Mouse (Mus musculus): Measurements from ENCODE around the gene Olfr373.
"Not testable (repeated sequence)": the region's sequence is repeated elsewhere in the genome, so short reads cannot be mapped to it uniquely, and the experiment has no call there.

The Olfr373 gene

GRCm38 (mm10) chr8:72082877-72083276 lies at the start of gene Olfr373:
TSS of gene Olfr373 (plus strand) at chr8:72083177.
- in situ Hi-C loops (cut with MboI; ENCODE audit: low pct_unique_long_range_greater_than_20kb in 1 of 2, low sequenced_read_pairs in 2 of 2, unreplicated experiment in 1 of 2) = not testable (repeated sequence)

- in situ Hi-C loops (cut with MboI; ENCODE audit: low pct_unique_long_range_greater_than_20kb in 1 of 2, low sequenced_read_pairs in 2 of 2, unreplicated experiment in 1 of 2) = loop anchor here in 1 of 2 experiments (10.0 kb wide), 1 partner anchor 54 kb away; no protein-coding TSS in a partner anchor
Observed at GRCm38 (mm10) chr8:72040918-72041317, 42.1 kb upstream of the Olfr373 start, which contains the start of gene Olfr372. TSS of gene Olfr372 (plus strand) at chr8:72041218.

GRCm38 (mm10) chr8:72042493-72042892 lies 40.5 kb upstream of the Olfr373 start:
- in situ Hi-C loops (cut with MboI; ENCODE audit: low pct_unique_long_range_greater_than_20kb in 1 of 2, low sequenced_read_pairs in 2 of 2, unreplicated experiment in 1 of 2) = loop anchor here in 1 of 2 experiments (10.0 kb wide), 1 partner anchor 52 kb away; no protein-coding TSS in a partner anchor

- in situ Hi-C loops (cut with MboI; ENCODE audit: low pct_unique_long_range_greater_than_20kb in 1 of 2, low sequenced_read_pairs in 2 of 2, unreplicated experiment in 1 of 2) = not testable (repeated sequence)
Observed at GRCm38 (mm10) chr8:72054633-72055032, 28.3 kb upstream of the Olfr373 start.

GRCm38 (mm10) chr8:72057643-72058042 lies 25.3 kb upstream of the Olfr373 start:
- in situ Hi-C loops (cut with MboI; ENCODE audit: low pct_unique_long_range_greater_than_20kb in 1 of 2, low sequenced_read_pairs in 2 of 2, unreplicated experiment in 1 of 2) = not testable (repeated sequence)

GRCm38 (mm10) chr8:72066819-72067399 lies 16.1 kb upstream of the Olfr373 start:
- in situ Hi-C loops (cut with MboI; ENCODE audit: low pct_unique_long_range_greater_than_20kb in 1 of 2, low sequenced_read_pairs in 2 of 2, unreplicated experiment in 1 of 2) = loop anchor here (5.0 to 10.0 kb wide), 2 partner anchors 50 to 52 kb away; no protein-coding TSS in a partner anchor

- in situ Hi-C loops (cut with MboI; ENCODE audit: low pct_unique_long_range_greater_than_20kb in 1 of 2, low sequenced_read_pairs in 2 of 2, unreplicated experiment in 1 of 2) = no loop called here
Observed at GRCm38 (mm10) chr8:72084744-72085143, 1.8 kb downstream of the Olfr373 start.

GRCm38 (mm10) chr8:72087611-72088010 lies 4.6 kb downstream of the Olfr373 start:
- in situ Hi-C loops (cut with MboI; ENCODE audit: low pct_unique_long_range_greater_than_20kb in 1 of 2, low sequenced_read_pairs in 2 of 2, unreplicated experiment in 1 of 2) = not testable (repeated sequence)

GRCm38 (mm10) chr8:72096721-72097120 lies 13.7 kb downstream of the Olfr373 start:
- in situ Hi-C loops (cut with MboI; ENCODE audit: low pct_unique_long_range_greater_than_20kb in 1 of 2, low sequenced_read_pairs in 2 of 2, unreplicated experiment in 1 of 2) = loop anchor here in 1 of 2 experiments (10.0 kb wide), 1 partner anchor 52 kb away; the partner anchor contains the start of gene Olfr372

- in situ Hi-C loops (cut with MboI; ENCODE audit: low pct_unique_long_range_greater_than_20kb in 1 of 2, low sequenced_read_pairs in 2 of 2, unreplicated experiment in 1 of 2) = loop anchor here in 1 of 2 experiments (10.0 kb wide), 1 partner anchor 55 kb away; the partner anchor contains the start of gene Olfr372
Observed at GRCm38 (mm10) chr8:72099377-72100103, 16.6 kb downstream of the Olfr373 start.

- in situ Hi-C loops (cut with MboI; ENCODE audit: low pct_unique_long_range_greater_than_20kb in 1 of 2, low sequenced_read_pairs in 2 of 2, unreplicated experiment in 1 of 2) = no loop called here
Observed at GRCm38 (mm10) chr8:72105165-72105564, 22.2 kb downstream of the Olfr373 start.

- in situ Hi-C loops (cut with MboI; ENCODE audit: low pct_unique_long_range_greater_than_20kb in 1 of 2, low sequenced_read_pairs in 2 of 2, unreplicated experiment in 1 of 2) = no loop called here
Observed at GRCm38 (mm10) chr8:72106740-72107139, 23.8 kb downstream of the Olfr373 start, which contains the start of gene Olfr374. TSS of gene Olfr374 (plus strand) at chr8:72107040.

- in situ Hi-C loops (cut with MboI; ENCODE audit: low pct_unique_long_range_greater_than_20kb in 1 of 2, low sequenced_read_pairs in 2 of 2, unreplicated experiment in 1 of 2) = loop anchor here in 1 of 2 experiments (5.0 kb wide), 1 partner anchor 101 kb away; the partner anchor contains the start of genes Cib3 and Gm11034
Observed at GRCm38 (mm10) chr8:72110876-72111275, 27.9 kb downstream of the Olfr373 start.

GRCm38 (mm10) chr8:72112486-72112885 lies 29.5 kb downstream of the Olfr373 start:
- in situ Hi-C loops (cut with MboI; ENCODE audit: low pct_unique_long_range_greater_than_20kb in 1 of 2, low sequenced_read_pairs in 2 of 2, unreplicated experiment in 1 of 2) = loop anchor here in 1 of 2 experiments (5.0 kb wide), 1 partner anchor 100 kb away; the partner anchor contains the start of genes Cib3 and Gm11034

GRCm38 (mm10) chr8:72115202-72115601 lies 32.2 kb downstream of the Olfr373 start:
- in situ Hi-C loops (cut with MboI; ENCODE audit: low pct_unique_long_range_greater_than_20kb in 1 of 2, low sequenced_read_pairs in 2 of 2, unreplicated experiment in 1 of 2) = no loop called here

- in situ Hi-C loops (cut with MboI; ENCODE audit: low pct_unique_long_range_greater_than_20kb in 1 of 2, low sequenced_read_pairs in 2 of 2, unreplicated experiment in 1 of 2) = no loop called here
Observed at GRCm38 (mm10) chr8:72118616-72119015, 35.6 kb downstream of the Olfr373 start.

GRCm38 (mm10) chr8:72121486-72121885 lies 38.5 kb downstream of the Olfr373 start:
- in situ Hi-C loops (cut with MboI; ENCODE audit: low pct_unique_long_range_greater_than_20kb in 1 of 2, low sequenced_read_pairs in 2 of 2, unreplicated experiment in 1 of 2) = not testable (repeated sequence)

GRCm38 (mm10) chr8:72121997-72122396 lies 39.0 kb downstream of the Olfr373 start:
- in situ Hi-C loops (cut with MboI; ENCODE audit: low pct_unique_long_range_greater_than_20kb in 1 of 2, low sequenced_read_pairs in 2 of 2, unreplicated experiment in 1 of 2) = no loop called here

GRCm38 (mm10) chr8:72127834-72128233 lies 44.9 kb downstream of the Olfr373 start:
- in situ Hi-C loops (cut with MboI; ENCODE audit: low pct_unique_long_range_greater_than_20kb in 1 of 2, low sequenced_read_pairs in 2 of 2, unreplicated experiment in 1 of 2) = no loop called here

All from mouse embryonic stem cell (cell line).